In the genomic region with DNA sequence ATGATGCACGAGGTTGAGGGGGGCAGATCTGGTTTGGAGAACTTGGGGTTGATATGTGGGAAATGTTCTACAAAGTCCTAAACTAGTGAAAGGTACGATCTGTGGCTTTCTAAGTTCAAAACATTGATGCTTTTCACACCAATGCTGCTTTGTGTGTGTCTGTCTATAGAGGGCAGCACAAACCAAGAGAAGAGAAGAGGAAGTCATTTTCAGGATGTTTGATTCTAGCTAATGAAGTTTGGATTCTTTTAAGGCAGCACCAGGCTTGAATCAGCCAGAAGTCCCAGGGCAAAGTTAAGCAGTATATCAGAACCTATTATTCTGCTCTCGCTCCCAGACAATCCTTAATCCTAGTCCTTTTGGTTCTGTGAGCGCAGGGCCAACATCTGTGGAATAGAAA, we compare ENCODE assay signal across 8 mouse cellular contexts. TPM values are rescaled to one million over a fixed set of nuclear protein-coding genes. Genes with fewer than 3 reads are reported as not detected.
DNase-seq lines count a peak whose midpoint lies in the region; ATAC-seq and TF ChIP-seq lines count a peak whose summit lies in the region.

No protein-coding gene starts in this region.

- H3K27me3 ChIP-seq in E14TG2a.4 (ENCODE audit: insufficient read depth, low read length): no peaks in the 10 kb centered on the region

- peaks cover 3% of the 10 kb centered on the region; the same call in 1 of the 2 replicates for H3K36me3 ChIP-seq in E14TG2a.4 (ENCODE audit: insufficient read depth, low read length)

- DNase-seq in cerebellum, postnatal 10 days: peak; percentile 30 to 41
- no peak for DNase-seq in cerebellum, adult 9-11 months
- DNase-seq in layer of hippocampus, adult 2 months (ENCODE audit: low spot score in 2 of 2): peak in 1 of 2 experiments; percentile 18
- no peak for DNase-seq in layer of hippocampus, postnatal 36 days
- DNase-seq in right cerebral cortex, postnatal 14 days: no peak
- DNase-seq in spleen, postnatal 10 days (ENCODE audit: low spot score in 2 of 2): no peak

- H3K27ac ChIP-seq in layer of hippocampus, adult 2 months: no peak overlapping the region

- H3K4me1 ChIP-seq in E14TG2a.4 (replicated peaks; ENCODE audit: low read depth, low read length): peaks cover 8% of the 10 kb centered on the region

- peak; percentile 82 for TF ChIP-seq CTCF in layer of hippocampus, adult 2 months (conservative IDR thresholded peaks at IDR 0.05)
- peak; percentile 31 for TF ChIP-seq CTCF in E14TG2a.4 (conservative IDR thresholded peaks at IDR 0.05; ENCODE audit: low read length)

- no peak overlapping the region for H3K4me3 ChIP-seq in layer of hippocampus, adult 2 months
- H3K4me3 ChIP-seq in E14TG2a.4 (replicated peaks; ENCODE audit: low read length): no peak overlapping the region

- no peaks in the 10 kb centered on the region for H3K9me3 ChIP-seq in E14TG2a.4 (ENCODE audit: low read length)

- peak; percentile 51 to 53; a peak in 3 of 4 replicates for ATAC-seq in hematopoietic stem cell, adult 5-6 weeks (replicated peaks in 1 of 2; ENCODE audit: insufficient read depth in 1 of 2, low FRiP score in 2 of 2, low TSS enrichment in 1 of 2, low read depth in 1 of 2, poor library complexity in 2 of 2, severe bottlenecking in 2 of 2)

RNA-seq across cellular contexts. Expression of a gene that starts 12.0 kb away (rescaled TPM):
- total RNA-seq in layer of hippocampus, adult 2 months (2021): 10 to 100 TPM; 49.1 to 56.7 TPM
- total RNA-seq in layer of hippocampus, postnatal 36 days (2021): 10 to 100 TPM; 58.5 to 60.7 TPM
- total RNA-seq in hematopoietic stem cell, adult 5-6 weeks (2017): 43.8 and 48.8 TPM in 2 replicates

RNA-seq across cellular contexts. Expression of a gene that starts 21.4 kb away (rescaled TPM):
- 1 to 10 TPM; 7.0 to 7.6 TPM for total RNA-seq in layer of hippocampus, adult 2 months (2021)
- total RNA-seq in layer of hippocampus, postnatal 36 days (2021): 1 to 10 TPM; 7.1 to 7.8 TPM
- total RNA-seq in hematopoietic stem cell, adult 5-6 weeks (2017): 23.5 and 33.5 TPM in 2 replicates

RNA-seq across cellular contexts. Expression of a gene that starts 26.6 kb away (rescaled TPM):
- 10 to 100 TPM; 77.5 to 89.8 TPM for total RNA-seq in layer of hippocampus, adult 2 months (2021)
- total RNA-seq in layer of hippocampus, postnatal 36 days (2021): 10 to 100 TPM; 84.7 to 88.2 TPM
- 27.4 and 31.6 TPM in 2 replicates for total RNA-seq in hematopoietic stem cell, adult 5-6 weeks (2017)

RNA-seq across cellular contexts. Expression of a gene that starts 43.5 kb away (rescaled TPM):
- 10 to 100 TPM; 34.6 to 35.4 TPM for total RNA-seq in layer of hippocampus, adult 2 months (2021)
- 10 to 100 TPM; 34.0 to 35.0 TPM for total RNA-seq in layer of hippocampus, postnatal 36 days (2021)
- 9.0 and 9.6 TPM in 2 replicates for total RNA-seq in hematopoietic stem cell, adult 5-6 weeks (2017)

Comparison
In these comparisons a context has a peak if more than half of its experiments do, and no peak if none do; other contexts are left out.
1. DNase-seq: peak in cerebellum, postnatal 10 days (2 of 2); none in cerebellum, adult 9-11 months (single experiment), layer of hippocampus, postnatal 36 days (0 of 2), right cerebral cortex, postnatal 14 days (single experiment) and spleen, postnatal 10 days (0 of 2).